Mouse (Mus musculus): ENCODE measurements around the gene Plpp7.

The Plpp7 gene

DNA sequence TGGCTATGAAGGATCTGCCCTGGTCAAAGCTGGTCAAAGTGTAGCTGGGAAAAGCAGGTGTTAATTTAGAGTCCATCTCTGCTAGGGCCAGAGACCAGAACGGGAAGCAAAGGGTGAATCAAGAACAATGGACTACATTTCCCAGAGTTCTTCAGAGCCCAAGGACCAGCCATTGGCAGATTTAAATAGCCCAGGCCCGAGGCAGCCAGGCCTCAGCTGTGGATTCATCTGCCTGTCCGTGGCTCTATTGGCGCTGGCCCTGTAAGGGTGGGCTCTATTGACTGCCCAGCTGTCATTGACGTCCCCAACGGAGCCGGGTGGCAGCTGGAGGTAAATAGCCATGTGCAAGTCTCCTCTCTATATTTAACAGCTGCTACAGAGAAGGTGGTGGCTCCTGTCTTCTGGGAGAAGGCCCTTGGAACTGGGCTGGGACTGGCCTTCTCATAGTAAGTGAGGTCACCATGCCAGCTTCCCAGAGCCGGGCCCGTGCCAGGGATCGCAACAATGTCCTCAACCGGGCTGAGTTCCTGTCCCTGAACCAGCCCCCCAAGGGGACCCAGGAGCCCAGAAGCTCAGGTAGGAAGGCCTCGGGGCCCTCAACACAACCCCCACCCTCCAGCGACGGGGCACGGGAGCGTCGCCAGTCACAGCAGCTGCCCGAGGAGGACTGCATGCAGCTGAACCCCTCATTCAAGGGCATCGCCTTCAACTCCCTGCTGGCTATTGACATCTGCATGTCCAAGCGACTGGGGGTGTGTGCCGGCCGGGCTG is at the start of gene Plpp7:
Plpp7 (plus strand) TSS at position 178 of the 771 bp plus-strand sequence.
- DNase-seq (ENCODE audit: low read depth, low spot score) = no peak

DNA sequence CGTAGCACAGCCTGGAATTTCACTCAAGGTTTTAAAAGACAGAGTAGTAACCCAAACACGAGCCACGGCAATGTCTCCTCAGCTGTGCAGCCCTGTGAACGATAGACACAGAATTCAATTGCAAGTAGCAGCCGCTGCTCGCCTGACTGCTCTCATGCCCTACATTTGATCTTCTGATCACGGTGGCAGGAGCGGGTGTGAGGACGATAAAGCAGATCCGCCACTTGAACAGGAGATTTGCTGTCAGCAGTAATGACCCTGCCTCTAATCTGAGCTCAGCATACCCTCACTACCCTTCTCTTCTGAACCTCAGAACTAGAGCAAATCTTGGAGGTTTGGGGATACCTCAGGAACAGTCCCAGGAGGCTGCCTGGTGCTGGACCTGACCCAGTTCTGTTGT is 49.3 kb upstream of the Plpp7 start:
- DNase-seq (ENCODE audit: low read depth, low spot score) = no peak

DNA sequence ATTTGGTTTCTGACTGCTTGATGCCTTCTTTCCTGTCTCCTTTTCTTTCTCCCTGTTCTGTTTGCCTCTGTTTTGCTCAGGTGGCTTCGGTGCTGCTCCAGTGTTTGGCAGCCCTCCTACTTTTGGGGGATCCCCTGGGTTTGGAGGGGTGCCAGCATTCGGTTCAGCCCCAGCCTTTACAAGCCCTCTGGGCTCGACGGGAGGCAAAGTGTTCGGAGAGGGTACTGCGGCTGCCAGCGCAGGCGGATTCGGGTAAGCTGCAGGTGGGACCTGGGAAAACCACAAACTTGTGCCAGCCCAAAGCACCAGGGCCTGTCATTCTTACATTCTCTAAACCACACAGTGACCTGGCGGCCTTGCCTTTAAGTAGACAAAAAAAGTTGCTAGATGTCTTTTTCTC is 48.0 kb upstream of the Plpp7 start:
- DNase-seq (ENCODE audit: low read depth, low spot score) = no peak

DNA sequence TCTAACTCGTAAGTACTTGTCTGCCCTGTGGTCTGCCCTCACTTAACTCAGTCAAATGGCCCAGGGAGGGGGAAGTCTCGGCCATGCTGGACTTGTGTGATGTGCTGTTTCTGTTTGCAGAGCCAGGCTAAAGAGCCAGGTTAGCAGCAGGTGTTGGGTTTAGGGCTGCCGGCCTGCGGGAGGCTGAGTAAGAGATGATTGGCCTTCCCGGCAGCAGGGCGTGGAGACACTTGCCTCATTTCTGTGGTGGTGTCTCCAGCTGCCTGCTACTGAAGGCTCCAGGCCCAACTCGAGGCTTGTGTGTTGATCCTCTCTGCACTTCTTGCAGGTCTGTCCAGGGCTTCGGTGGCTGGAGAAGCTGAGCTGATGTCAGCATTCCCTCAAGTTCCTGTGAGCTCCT is 43.5 kb upstream of the Plpp7 start:
- no peak for DNase-seq (ENCODE audit: low read depth, low spot score)

GRCm38 (mm10) chr2:32052418-32052817 is 42.9 kb upstream of the Plpp7 start:
- no peak for DNase-seq (ENCODE audit: low read depth, low spot score)

DNA sequence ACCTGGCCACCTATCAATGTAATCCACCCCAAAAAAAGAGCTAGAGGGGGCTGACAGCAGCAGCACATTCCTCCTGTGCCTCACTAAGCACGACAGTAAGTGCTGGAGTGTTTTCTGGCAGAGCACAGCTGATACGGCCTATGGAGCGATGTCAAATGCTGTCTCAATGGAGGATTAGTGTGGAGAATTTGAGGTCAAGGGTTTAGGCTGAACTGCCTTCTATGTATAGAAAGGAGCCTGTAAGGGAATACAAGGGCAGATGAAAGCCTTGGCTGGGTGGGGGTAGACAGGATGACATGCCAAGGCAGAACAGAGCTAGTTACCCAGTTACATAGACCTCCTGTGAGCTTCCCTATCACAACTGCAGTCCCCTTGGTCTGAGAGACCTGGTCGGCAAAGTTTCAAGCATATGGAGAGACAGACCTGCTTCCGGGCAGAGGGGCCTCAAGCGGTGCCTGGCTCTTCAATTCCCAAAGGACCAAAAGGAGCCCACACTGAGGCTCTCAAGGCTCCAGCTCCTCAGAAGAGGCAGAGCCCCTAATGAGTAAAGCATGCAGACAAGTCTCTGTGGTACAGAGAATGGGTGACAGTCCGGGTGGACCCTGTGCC is 39.9 kb upstream of the Plpp7 start:
- no peak for DNase-seq (ENCODE audit: low read depth, low spot score)

- no peak for DNase-seq (ENCODE audit: low read depth, low spot score)
These were observed 38.8 kb upstream of the Plpp7 start for GRCm38 (mm10) chr2:32056524-32056923.

DNA sequence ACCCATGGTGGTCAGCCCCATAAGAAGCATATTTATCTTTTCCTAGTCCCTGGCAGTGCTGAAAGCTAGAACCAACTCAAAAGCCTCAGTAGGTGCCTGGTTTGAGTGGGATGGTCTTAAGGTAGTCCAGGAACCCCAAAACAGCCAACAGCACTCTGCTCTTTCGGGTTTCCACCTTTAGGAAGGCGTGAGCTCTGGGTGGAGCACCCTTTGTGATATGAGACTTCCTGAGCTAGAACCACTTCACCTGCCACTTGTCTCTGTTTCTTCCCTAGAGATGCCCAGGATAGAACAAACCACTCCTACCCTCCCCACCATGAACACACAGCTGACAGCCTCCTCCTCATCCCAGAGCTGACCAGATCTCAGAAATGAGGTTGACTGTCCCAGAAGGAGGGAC is 38.0 kb upstream of the Plpp7 start:
- no peak for DNase-seq (ENCODE audit: low read depth, low spot score)

- DNase-seq (ENCODE audit: low read depth, low spot score) = no peak
These were observed 37.5 kb upstream of the Plpp7 start for GRCm38 (mm10) chr2:32057794-32058193.

- no peak for DNase-seq (ENCODE audit: low read depth, low spot score)
These were observed 37.1 kb upstream of the Plpp7 start for GRCm38 (mm10) chr2:32058241-32058640.

DNA sequence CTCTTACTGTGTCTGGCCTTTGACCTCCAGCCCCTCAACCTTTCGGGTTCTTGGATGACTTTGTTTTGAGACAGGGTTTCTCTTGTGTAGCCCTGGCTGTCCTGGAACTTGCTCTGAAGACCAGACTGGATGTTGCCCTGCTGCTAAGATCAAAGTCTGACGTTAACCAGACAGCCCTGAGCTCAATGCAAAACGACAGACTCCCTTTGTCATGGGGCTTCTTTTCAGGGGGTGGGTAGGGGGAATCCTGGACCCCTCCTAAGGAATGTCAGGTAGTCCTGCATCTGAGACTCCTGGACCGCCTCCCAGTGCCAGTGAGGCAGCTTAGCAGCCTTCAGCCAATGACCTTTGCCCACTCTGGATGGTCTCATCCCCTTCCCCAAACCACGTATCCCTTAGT is 36.6 kb upstream of the Plpp7 start:
- no peak for DNase-seq (ENCODE audit: low read depth, low spot score)

GRCm38 (mm10) chr2:32059613-32060012 is 35.7 kb upstream of the Plpp7 start:
- DNase-seq (ENCODE audit: low read depth, low spot score) = no peak

- no peak for DNase-seq (ENCODE audit: low read depth, low spot score)
These were observed 35.0 kb upstream of the Plpp7 start for GRCm38 (mm10) chr2:32060228-32060805.

DNA sequence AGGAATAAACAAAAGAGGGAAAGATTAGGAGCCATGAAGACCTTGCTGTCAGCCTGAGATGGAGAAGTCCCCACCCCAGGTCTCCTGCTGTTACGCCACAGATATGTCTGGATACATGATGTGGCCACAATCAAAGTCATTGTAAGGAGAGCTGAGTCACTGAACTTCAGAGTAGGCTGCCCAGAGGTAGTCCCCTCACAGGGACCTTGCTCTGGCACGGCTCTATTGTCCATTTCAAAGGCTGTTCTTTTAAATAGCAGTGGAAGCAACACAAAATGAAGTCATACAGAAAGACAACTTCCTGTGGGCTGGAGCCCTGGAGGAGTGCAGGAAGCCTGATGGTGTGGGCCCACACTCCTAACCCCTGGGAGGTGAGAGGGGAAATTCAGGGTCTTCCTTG is 34.1 kb upstream of the Plpp7 start:
- no peak for DNase-seq (ENCODE audit: low read depth, low spot score)

DNA sequence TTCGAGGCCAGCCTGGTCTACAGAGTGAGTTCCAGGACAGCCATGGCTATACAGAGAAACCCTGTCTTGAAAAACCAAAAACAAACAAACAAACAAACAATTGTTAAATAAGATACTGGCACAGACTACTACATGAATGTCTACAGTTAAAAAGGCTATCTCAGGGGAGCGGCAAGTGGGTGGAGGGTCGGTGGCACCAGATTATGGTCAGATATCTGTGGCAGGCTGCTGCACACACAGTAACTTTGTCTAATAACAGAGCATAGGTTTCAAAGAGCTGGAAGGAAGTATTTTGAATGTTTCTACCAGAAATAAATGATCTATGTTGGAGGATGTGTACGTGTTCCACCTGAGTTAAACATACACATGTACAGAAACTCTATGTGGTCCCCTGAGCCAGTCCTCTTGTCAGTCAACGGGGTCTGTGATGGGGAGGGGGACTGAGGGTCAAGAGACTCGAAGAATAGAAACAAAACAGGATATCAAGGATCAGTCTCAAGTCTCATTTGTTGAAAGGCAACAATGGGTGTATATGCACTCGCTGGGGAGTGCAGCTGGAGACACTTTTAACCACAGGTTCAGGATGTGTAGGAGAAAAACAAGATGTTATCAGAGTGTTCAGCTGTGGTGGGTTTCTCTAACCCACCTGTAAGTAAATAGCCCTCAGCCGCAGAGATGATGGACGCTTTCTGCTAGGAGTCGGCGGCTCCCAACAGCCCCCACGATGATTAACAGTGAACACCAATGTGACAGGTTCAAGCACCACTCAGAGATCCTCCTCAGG is 33.4 kb upstream of the Plpp7 start:
- no peak for DNase-seq (ENCODE audit: low read depth, low spot score)

DNA sequence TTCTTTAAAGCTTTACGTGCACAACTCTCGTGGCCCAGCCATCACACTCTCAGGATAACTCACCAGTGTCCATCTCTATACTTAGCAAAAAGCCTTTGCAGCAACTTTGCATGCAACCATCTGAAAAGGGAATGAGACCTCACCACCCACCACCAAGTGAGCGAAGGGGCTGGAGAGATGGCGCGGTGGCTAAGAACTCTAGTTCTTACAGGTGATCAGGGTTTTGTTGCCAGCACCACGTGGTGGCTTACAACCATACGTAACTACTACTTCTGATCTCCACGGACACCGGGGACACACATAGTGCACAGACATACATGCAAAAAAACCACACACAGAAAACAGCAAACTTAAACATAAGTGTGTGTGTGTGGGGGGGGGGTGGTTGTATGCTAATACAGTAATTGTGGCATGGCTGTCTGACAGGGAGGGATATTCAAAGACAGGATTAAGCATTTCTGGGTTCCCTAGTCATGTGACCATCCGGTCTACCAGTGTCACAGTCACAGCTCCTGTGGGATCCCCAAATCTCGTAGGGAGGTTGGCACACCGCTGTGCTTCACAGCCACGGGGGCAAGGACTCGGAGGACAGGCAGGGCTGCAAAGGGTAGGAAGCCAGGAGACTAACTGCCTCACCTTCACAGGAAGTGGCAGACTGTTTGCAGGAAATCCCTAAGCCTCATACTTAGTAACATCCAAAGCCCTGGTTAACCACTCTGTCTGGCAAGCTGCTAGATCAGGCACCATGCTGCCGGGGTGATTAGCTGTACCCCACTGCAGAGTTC is 32.5 kb upstream of the Plpp7 start:
- DNase-seq (ENCODE audit: low read depth, low spot score) = no peak

DNA sequence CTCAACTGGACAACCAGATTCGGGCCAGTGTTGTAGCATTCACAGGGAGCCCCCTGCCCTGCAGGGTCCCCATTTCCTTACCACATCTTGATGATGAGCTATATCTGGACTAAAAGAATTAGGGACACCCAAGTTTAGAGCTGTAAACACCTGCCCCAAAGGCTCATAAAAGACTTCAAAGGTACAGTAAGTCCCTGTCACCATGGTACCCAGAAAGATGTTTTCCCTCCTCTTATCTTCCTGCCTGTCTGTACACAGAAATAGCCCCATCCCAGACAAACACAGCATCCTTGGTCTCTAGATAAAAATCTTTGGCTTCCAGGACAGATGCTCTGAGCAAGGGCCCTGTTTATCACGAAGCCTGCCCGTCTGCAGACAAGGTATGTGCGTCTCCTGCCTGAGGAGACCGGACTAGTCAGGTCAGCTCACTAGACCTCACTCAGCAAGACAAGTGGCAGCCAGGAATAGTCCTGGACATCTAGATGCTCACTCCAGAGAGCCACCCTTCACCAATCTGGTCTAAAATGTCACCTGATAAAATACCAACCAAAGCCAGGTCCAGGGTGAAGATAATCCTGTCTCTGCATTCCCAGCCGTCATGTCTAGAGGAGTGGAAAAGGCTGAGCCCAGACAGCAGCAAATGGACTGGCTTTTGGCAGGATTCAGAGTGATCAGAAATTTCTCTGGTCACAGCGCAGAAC is 31.7 kb upstream of the Plpp7 start:
- DNase-seq (ENCODE audit: low read depth, low spot score) = no peak

DNA sequence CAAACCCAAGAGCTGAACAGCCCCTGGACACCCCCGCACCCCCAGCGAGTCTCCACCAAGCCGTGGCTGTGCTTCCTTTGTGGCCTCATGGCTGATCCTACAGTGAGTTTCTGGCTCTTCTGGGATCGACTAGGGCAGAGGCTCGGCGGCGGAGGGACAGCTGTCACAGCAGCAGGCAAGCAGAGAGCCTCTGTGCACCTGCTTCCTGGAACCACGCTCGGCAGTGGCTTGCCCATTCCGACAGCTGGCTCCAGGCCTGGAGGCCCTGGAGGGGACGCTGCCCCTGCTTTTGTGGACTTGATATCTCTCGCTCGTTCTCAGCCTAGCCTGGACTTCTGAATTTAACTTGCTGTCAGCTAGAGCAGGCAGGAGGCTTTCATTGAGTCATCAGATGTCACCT is 30.4 kb upstream of the Plpp7 start:
- DNase-seq (ENCODE audit: low read depth, low spot score) = no peak

DNA sequence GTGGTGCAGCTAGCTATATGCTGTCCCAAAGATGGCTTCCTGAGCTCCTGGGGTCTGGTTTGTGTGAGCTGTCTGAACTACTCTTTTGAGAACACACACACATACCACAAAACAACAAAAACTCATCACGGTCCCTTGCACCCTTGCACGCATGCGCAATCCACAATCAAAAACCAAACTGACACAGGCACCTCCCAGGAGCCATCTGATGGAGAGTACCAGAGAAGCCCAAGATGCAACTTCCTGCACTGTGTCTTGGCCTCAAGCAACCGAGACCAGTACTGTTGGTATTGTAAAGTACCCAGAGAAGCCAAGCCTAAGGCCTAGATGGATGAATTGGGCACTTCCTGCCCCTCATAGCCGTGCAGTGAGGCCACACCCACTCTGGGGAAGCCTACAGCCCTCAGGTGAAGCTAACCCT is 29.9 kb upstream of the Plpp7 start:
- no peak for DNase-seq (ENCODE audit: low read depth, low spot score)

DNA sequence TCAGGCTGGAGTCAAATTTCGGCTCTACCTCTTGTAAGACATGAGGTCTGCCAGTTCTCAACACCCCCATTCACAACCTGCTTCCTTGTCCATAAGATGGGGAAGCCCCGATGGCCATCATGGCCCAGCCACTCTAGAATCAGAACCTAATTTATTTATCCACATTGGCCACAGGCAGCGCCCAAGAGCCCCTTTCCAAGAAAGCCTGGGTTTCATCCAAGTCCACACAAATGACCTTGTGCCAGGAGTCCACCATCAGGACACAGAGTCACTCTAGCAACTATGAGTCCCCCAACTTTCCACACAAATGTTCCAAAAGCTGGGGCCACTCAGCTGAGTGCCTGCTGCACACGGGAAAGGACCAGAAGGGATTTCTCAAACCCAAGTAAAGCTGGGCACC is 29.3 kb upstream of the Plpp7 start:
- DNase-seq (ENCODE audit: low read depth, low spot score) = no peak
